Mouse (Mus musculus): ENCODE measurements around the gene BC051019. TPM values are rescaled to one million over a fixed set of nuclear protein-coding genes. Genes with fewer than 3 reads are reported as not detected.
A peak's percentile ranks its signal among the peaks of the same experiment; 100 is the strongest.

Gene BC051019
- polyA plus RNA-seq (2015; fragmentation: Nextera tagmentation; extraction: Ambion mirVana): 0.25 TPM in 1 of 2 replicates, not detected in the other

DNA sequence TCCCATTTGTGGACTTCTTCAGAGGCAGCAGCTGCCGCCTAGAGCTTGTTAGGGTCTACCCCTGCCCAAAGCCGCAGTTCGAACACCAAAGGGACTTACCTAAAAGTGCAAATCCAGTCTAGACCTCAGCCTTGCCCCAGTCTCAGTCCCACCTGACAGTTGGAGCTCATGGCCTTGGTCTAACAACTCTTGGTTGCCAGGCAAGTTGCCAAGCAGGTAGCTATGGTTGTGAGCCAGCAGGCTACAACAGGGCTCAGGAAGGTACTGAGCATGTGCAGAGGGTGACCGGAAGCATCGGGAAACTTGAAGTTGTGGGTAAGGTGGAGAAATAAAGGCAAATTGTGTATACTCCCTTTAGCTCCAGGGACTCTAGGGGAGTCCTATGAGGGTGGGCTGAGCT, at the start of gene BC051019:
Gene BC051019 (minus strand): TSS at position 154 of the 400 bp plus-strand sequence.
- Histone ChIP-seq H3K36me3 (ENCODE audit: insufficient read depth, low read length) (no peaks in the 10 kb centered on the region), H3K27ac (ENCODE audit: low read length) (no peak within 1 kb of the TSS), H3K27me3 (ENCODE audit: insufficient read depth, low read length) (no peaks in the 10 kb centered on the region), H3K4me3 (ENCODE audit: low read length) (no peak within 1 kb of the TSS), H3K4me2 (replicated peaks; ENCODE audit: low read depth, low read length) (no peak within 1 kb of the TSS), H3K9me3 (ENCODE audit: low read length) (peaks cover 4% of the 10 kb centered on the region; the same call in 1 of the 2 replicates), H3K4me1 (ENCODE audit: insufficient read depth, low read length) (peaks cover under 1% of the 10 kb centered on the region; the same call in 1 of the 2 replicates), H3K9ac (replicated peaks; ENCODE audit: low read length) (no peak within 1 kb of the TSS)
- ATAC-seq (ENCODE audit: low FRiP score, low TSS enrichment): no peak
- 92% methylated on average over 5 of the region's 5 CpGs for WGBS

GRCm38 (mm10) chr7:109772251-109772650, 48.6 kb upstream of the BC051019 start:
- Histone ChIP-seq H3K4me2 (replicated peaks; ENCODE audit: low read depth, low read length) (no peak overlapping the region), H3K4me3 (ENCODE audit: low read length) (no peak overlapping the region), H3K4me1 (ENCODE audit: insufficient read depth, low read length) (no peaks in the 10 kb centered on the region), H3K9ac (replicated peaks; ENCODE audit: low read length) (no peak overlapping the region), H3K27me3 (ENCODE audit: insufficient read depth, low read length) (peaks cover 7% of the 10 kb centered on the region; the same call in 1 of the 2 replicates), H3K27ac (ENCODE audit: low read length) (no peak overlapping the region), H3K9me3 (ENCODE audit: low read length) (no peaks in the 10 kb centered on the region), H3K36me3 (ENCODE audit: insufficient read depth, low read length) (no peaks in the 10 kb centered on the region)
- ATAC-seq (ENCODE audit: low FRiP score, low TSS enrichment): no peak

GRCm38 (mm10) chr7:109768699-109769383, 45.2 kb upstream of the BC051019 start:
- Histone ChIP-seq H3K4me1 (ENCODE audit: insufficient read depth, low read length) (no peaks in the 10 kb centered on the region), H3K4me3 (ENCODE audit: low read length) (no peak overlapping the region), H3K9ac (replicated peaks; ENCODE audit: low read length) (no peak overlapping the region), H3K27me3 (ENCODE audit: insufficient read depth, low read length) (0 out of 2 replicates have a peak, but pooled peaks cover 3% of the 10 kb centered on the region), H3K36me3 (ENCODE audit: insufficient read depth, low read length) (no peaks in the 10 kb centered on the region), H3K4me2 (replicated peaks; ENCODE audit: low read depth, low read length) (no peak overlapping the region), H3K27ac (ENCODE audit: low read length) (no peak overlapping the region), H3K9me3 (ENCODE audit: low read length) (no peaks in the 10 kb centered on the region)
- no peak for ATAC-seq (ENCODE audit: low FRiP score, low TSS enrichment)
- WGBS: 61% methylated on average over 2 of the region's 2 CpGs

DNA sequence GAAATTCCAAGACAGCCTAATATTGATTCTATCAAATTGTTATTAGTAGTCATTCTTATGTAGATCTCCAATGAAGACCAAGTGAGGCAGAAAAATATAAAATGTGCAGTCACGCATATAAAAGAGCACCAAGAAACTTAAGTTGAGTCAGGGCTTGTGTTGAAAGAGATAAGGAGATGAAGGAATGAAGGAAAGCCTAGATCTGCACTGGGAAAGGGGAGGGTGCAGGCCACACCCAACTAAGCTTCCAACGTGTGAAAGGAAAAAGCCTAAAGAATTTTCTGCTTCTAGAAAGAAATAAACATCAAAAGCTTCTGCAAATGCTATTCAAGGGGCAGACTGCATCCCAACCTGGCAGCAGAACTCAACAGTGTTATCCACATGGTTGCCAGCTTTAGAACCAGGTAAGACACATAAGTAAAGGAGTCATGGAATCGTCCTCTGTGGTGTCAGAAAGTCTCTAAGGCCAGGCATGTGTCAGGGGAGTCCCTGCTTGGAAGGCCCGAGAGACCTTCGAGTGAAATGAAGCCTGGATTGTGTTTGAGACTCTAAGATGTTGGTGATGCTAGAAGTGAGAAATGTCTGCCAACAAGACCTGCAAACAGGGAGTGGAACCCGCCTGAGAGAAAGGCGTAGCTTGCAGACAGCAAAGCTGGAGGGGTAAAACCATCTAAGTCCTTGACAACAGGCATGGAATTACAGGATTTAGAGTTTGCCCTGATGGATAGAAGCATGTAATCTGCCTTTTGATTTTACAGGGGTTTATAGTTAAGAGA, 44.1 kb upstream of the BC051019 start:
- ATAC-seq (ENCODE audit: low FRiP score, low TSS enrichment): no peak
- Histone ChIP-seq H3K36me3 (ENCODE audit: insufficient read depth, low read length) (no peaks in the 10 kb centered on the region), H3K4me2 (replicated peaks; ENCODE audit: low read depth, low read length) (no peak overlapping the region), H3K9me3 (ENCODE audit: low read length) (no peaks in the 10 kb centered on the region), H3K4me1 (ENCODE audit: insufficient read depth, low read length) (no peaks in the 10 kb centered on the region), H3K27me3 (ENCODE audit: insufficient read depth, low read length) (no peaks in the 10 kb centered on the region), H3K27ac (ENCODE audit: low read length) (no peak overlapping the region), H3K9ac (replicated peaks; ENCODE audit: low read length) (no peak overlapping the region), H3K4me3 (ENCODE audit: low read length) (no peak overlapping the region)
- 82% methylated on average over 7 of the region's 7 CpGs for WGBS

DNA sequence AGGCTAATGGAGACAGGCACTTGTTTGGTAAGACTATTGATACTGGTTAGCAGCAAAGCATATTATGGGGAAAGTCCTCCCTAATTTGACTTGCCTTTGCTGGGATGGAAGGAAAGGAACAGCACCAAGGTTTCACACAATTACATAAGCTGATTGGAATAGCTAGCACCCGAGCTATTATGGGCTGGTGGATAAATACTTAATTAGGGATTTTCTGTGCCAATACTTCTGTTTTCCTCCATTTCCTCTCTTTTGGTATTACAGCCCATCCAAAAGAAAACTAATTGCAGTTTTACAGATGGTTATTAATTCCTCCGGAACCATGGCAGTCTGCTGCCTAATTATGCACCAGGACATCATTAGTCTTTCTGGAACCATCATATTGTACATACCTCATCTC, 40.4 kb upstream of the BC051019 start:
- Histone ChIP-seq H3K36me3 (ENCODE audit: insufficient read depth, low read length) (no peaks in the 10 kb centered on the region), H3K4me2 (replicated peaks; ENCODE audit: low read depth, low read length) (no peak overlapping the region), H3K27ac (ENCODE audit: low read length) (no peak overlapping the region), H3K4me1 (ENCODE audit: insufficient read depth, low read length) (no peaks in the 10 kb centered on the region), H3K27me3 (ENCODE audit: insufficient read depth, low read length) (no peaks in the 10 kb centered on the region), H3K9ac (replicated peaks; ENCODE audit: low read length) (no peak overlapping the region), H3K9me3 (ENCODE audit: low read length) (no peaks in the 10 kb centered on the region), H3K4me3 (ENCODE audit: low read length) (no peak overlapping the region)
- 84% methylated on average over 2 of the region's 2 CpGs for WGBS
- no peak for ATAC-seq (ENCODE audit: low FRiP score, low TSS enrichment)

DNA sequence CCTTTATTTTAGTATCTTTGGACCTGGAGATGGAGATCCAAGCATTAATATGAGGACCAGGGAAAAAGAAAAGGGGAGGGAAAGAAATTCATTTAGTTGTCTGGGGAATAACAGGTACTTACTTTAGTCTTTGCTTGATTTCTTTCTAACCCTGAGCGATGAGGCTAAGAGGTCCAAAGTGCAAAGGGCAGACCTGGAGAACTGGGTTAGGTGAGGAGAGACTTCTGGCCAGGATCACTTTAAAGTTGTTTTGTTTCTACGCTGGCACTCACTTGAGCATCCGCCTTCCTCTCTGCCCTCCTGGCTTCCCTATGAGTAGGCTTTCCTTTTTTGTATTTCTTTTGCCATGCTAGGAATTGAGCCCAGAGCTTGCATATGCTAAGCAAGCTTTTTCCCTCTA, 32.6 kb upstream of the BC051019 start:
- 85% methylated on average over 3 of the region's 3 CpGs for WGBS
- Histone ChIP-seq H3K4me3 (ENCODE audit: low read length) (no peak overlapping the region), H3K4me1 (ENCODE audit: insufficient read depth, low read length) (peaks cover 8% of the 10 kb centered on the region), H3K9me3 (ENCODE audit: low read length) (no peaks in the 10 kb centered on the region), H3K36me3 (ENCODE audit: insufficient read depth, low read length) (no peaks in the 10 kb centered on the region), H3K27me3 (ENCODE audit: insufficient read depth, low read length) (no peaks in the 10 kb centered on the region), H3K9ac (replicated peaks; ENCODE audit: low read length) (no peak overlapping the region), H3K27ac (ENCODE audit: low read length) (no peak overlapping the region), H3K4me2 (replicated peaks; ENCODE audit: low read depth, low read length) (no peak overlapping the region)
- no peak for ATAC-seq (ENCODE audit: low FRiP score, low TSS enrichment)

DNA sequence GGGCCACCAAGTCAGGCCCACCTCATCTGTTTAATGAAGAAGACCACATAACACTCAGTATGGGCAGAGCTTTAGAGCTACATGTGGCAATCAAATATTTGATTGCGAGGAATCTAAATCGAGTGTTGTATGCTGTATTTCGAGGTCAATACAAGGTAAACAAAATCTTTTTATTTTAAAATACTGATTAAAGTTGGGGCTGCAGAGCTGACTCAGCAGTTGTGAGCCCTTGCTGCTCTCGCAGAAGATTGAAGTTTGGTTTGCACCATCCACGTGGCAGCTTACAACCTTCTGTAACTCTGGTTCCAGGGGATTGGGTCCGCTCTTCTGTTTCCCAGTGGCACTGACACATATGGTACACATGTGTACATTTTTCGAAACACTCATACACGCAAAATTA, 30.4 kb upstream of the BC051019 start:
- ATAC-seq (ENCODE audit: low FRiP score, low TSS enrichment): no peak
- Histone ChIP-seq H3K4me2 (replicated peaks; ENCODE audit: low read depth, low read length) (no peak overlapping the region), H3K4me3 (ENCODE audit: low read length) (no peak overlapping the region), H3K9me3 (ENCODE audit: low read length) (no peaks in the 10 kb centered on the region), H3K9ac (replicated peaks; ENCODE audit: low read length) (no peak overlapping the region), H3K27ac (ENCODE audit: low read length) (no peak overlapping the region), H3K36me3 (ENCODE audit: insufficient read depth, low read length) (no peaks in the 10 kb centered on the region), H3K4me1 (ENCODE audit: insufficient read depth, low read length) (peaks cover 11% of the 10 kb centered on the region), H3K27me3 (ENCODE audit: insufficient read depth, low read length) (no peaks in the 10 kb centered on the region)
- WGBS: 93% methylated on average over 8 of the region's 8 CpGs

DNA sequence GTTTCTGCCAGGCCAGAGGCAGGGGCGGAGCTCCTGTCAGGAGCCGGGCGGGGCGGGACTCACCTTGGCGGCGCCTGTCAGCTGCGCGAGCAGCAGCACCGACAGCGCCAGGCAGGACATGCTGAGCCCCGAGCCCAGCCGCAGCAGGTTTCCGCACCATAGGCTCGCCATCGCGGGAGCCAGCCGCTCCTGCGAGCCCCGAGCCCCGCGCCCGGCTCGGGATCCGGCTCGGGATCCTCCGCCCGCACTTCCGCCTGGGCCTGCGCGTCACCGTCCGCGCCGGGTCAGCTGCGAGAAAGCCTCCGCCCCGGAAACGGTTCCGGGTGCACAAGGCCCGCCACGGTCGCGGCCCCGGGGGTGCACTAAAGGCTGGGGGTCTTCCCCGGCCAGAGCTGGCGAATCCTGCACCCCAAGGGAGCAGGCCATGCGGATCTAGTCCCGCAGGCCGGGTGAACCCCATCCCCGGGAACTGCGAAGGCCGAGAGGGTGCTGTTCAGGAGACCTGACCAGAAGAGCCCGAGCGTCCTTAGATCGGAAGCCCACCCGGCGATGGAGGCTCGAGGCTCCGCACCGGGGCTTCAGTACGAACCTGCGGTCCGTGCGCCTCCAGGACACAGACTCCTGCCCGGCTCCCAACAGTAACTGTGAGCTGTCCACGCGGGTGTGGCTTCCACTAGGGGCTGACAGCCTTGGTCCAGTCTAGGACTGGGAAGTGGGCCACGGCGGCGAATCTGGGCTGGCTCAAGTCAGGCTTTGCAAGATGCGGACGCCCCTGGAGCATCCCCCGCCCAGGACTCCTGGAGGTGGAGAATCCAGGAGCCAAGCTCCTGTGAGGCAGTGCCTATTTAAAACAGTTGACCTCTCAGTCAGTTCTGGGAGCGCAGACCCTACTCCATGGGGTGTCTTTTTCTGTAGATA, 28.6 kb upstream of the BC051019 start, which contains the start of gene Tmem9b:
Gene Tmem9b (minus strand): TSS at position 868 of the 918 bp plus-strand sequence.
- H3K4me3 ChIP-seq (ENCODE audit: low read length): peak within 1 kb of the TSS; percentile 77
- H3K27me3 ChIP-seq (ENCODE audit: insufficient read depth, low read length): no peaks in the 10 kb centered on the region
- WGBS: under 1% methylated on average over 74 of the region's 74 CpGs
- no peaks in the 10 kb centered on the region for H3K9me3 ChIP-seq (ENCODE audit: low read length)
- H3K27ac ChIP-seq (ENCODE audit: low read length): peak within 1 kb of the TSS; percentile 76
- no peaks in the 10 kb centered on the region for H3K36me3 ChIP-seq (ENCODE audit: insufficient read depth, low read length)
- H3K9ac ChIP-seq (replicated peaks; ENCODE audit: low read length): peak within 1 kb of the TSS; percentile 77
- peaks cover 11% of the 10 kb centered on the region for H3K4me1 ChIP-seq (ENCODE audit: insufficient read depth, low read length)
- ATAC-seq (ENCODE audit: low FRiP score, low TSS enrichment): peak; percentile 88
- peak within 1 kb of the TSS; percentile 74 for H3K4me2 ChIP-seq (replicated peaks; ENCODE audit: low read depth, low read length)

DNA sequence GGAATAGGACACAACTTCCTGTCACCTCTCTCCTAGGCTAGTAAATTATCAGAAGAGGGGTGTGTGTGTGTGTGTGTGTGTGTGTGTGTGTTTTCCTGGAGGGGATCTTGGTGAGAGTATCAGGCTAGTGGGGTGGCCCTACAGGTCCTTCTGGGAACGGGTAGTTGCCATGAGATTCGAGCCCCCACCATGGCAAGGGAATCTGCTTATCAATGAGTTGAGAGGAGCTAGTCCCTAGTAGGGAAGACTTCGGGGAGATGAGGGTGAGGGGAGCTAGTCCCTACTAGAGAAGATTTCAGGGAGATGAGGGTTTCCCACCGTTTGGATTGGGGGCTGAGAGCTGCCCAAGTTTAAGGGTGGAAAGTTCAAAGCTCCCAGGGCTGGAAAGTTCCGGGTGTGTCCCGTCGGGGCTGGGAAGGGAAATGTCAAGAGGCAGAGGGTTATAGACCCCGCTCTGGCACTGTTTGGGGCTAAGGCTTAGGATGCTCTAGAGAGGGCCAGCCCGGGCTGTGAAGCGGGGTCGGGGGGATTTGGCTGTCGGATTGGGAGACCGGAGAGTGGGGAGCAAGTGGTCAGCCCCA, 27.9 kb upstream of the BC051019 start:
- H3K27me3 ChIP-seq (ENCODE audit: insufficient read depth, low read length): no peaks in the 10 kb centered on the region
- peak overlapping the region; percentile 76 for H3K27ac ChIP-seq (ENCODE audit: low read length)
- H3K4me2 ChIP-seq (replicated peaks; ENCODE audit: low read depth, low read length): peak overlapping the region; percentile 74
- H3K4me3 ChIP-seq (ENCODE audit: low read length): peak overlapping the region; percentile 77
- WGBS: 3% methylated on average over 13 of the region's 13 CpGs
- no peaks in the 10 kb centered on the region for H3K9me3 ChIP-seq (ENCODE audit: low read length)
- H3K9ac ChIP-seq (replicated peaks; ENCODE audit: low read length): peak overlapping the region; percentile 77
- no peaks in the 10 kb centered on the region for H3K36me3 ChIP-seq (ENCODE audit: insufficient read depth, low read length)
- H3K4me1 ChIP-seq (ENCODE audit: insufficient read depth, low read length): peaks cover 11% of the 10 kb centered on the region
- ATAC-seq (ENCODE audit: low FRiP score, low TSS enrichment): peak; percentile 5; the same call in 1 of the 2 replicates

Data from kidney, embryonic 16.5 days (tissue).